Mouse (Mus musculus) adrenal gland, postnatal 0 days (tissue): ENCODE data around the gene Mamstr. TPM values are rescaled to one million over a fixed set of nuclear protein-coding genes. Genes with fewer than 3 reads are reported as not detected.

Source experiments
- polyA plus RNA-seq: library from polyadenylated mRNA; unstranded; fragments of >200 nt; fragmentation: Nextera tagmentation; extraction: Ambion mirVana; gene quantifications from 2 replicates; pipeline ENCODE4 v1.2.1, GENCODE M21; 2015

Gene Mamstr
- 5.8 and 7.0 TPM in 2 replicates for polyA plus RNA-seq

DNA sequence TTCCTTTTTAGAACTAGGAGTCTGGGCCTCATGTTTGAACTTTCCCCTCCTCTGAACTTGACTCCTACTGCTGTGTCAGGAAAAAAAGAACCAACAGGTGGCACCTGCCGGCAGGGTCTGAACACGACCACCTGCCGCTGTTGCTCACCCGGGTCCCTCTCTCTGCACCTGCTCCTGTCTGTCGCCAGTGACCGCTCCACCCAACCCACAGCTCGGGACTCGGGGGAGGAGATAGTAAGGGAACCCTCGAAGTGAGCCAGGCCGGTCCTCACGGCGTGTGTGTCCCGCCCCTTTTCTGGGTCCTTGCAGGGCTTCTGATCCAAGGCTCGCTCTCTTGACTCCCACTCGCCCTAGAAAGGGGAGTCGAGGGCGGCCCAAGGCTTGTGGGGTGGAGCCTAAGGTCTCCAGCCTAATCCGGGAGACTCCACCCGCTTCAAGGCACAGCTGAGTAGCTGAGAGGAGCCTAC, at the start of gene Mamstr:
Gene Mamstr (plus strand): TSS at position 417 of the 467 bp plus-strand sequence.

GRCm38 (mm10) chr7:45617042-45617695, 22.6 kb upstream of the Mamstr start, which contains the start of gene Fut1:
Gene Fut1, plus strand, starts transcription at chr7:45617289.

GRCm38 (mm10) chr7:45621443-45621842, 18.3 kb upstream of the Mamstr start, which contains the start of gene Izumo1:
Gene Izumo1, plus strand, starts transcription at chr7:45621811.

DNA sequence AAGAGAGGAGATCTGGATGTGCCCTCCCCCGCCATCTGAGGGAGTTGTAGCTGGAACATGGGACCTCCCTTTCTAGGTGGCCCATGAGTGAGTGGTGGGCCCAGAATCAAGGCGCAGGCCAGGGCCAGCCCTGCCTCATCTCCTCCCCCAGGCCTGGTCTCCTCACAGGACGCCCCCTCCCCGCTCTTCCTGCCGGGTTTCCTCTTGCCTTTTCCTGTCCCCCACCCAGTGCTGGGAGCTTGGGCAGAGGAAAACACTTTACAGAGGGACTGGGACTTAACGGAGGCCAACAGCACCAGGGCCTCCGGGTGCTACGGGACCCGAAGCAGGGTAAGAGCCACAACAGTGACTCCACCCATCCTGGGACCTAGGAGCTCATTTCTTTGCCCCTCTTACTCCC, 12.5 kb upstream of the Mamstr start, which contains the start of gene Rasip1:
Gene Rasip1 (plus strand): TSS at position 228 of the 400 bp plus-strand sequence.

DNA sequence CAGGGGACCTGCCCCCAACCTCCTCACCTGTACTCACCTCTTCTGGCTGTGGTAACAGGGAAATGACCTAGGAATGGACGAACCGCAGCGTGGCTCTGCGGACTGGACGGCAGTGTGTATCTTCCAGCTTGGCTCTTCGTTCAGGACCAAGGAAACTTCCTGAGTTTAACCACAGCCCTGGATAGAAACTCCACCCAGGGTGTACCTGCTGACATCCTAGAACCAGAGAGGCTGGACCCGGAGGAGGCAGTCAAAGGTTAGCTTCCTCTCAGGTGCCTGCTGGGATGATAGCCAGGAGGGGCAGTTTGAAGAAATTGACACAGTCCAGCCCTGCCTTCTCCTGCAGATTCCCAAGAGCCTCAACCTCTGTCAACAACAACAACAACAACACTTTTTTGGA, 26.4 kb downstream of the Mamstr start, which contains the start of gene Fut2:
Gene Fut2 (minus strand): TSS at position 234 of the 400 bp plus-strand sequence.

DNA sequence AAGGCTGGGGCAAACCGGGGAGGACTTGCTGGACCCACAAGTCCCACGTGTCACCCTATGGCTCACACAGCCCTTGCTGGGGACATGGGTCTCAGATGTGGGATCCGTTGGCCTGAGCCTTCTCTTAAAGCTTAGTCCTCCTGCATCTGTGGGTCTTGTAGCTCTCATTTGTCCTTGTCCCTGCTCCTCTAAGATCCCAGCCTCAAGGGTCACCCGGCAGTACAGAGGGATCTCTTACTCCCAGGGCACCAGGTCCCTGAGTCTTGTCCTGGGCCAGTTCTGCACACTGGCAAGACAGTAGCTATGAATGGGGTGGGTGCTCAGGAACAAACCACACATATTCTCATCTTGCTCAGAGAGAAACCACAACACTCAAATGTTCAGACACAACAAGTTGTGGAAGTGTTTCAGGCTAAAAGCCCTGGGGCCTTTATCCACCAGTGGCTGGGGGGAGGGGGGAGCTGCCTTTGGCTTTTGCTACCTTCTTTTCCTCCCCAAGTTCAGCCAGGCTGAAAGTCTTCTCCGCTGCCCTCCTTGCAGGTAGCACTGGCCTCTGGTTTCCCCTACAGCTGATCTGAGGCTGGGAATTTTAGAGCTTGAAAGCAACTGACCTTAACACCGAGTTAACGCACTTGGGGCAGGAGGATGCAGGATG, 43.7 kb downstream of the Mamstr start, which contains the start of gene Ntn5:
Gene Ntn5 (plus strand): TSS at position 627 of the 655 bp plus-strand sequence.

GRCm38 (mm10) chr7:45693921-45694591, 54.3 kb downstream of the Mamstr start, which contains the start of gene Sec1:
Gene Sec1, minus strand, starts transcription at chr7:45694402.

Other genes with a start within 250 kb of the Mamstr start
- 67.6 and 113 TPM in 2 replicates for gene Snrnp70, start 244.2 kb upstream of the Mamstr start, polyA plus RNA-seq
- 0.06 and 0.09 TPM in 2 replicates for gene Kcna7, start 234.3 kb upstream of the Mamstr start, polyA plus RNA-seq
- gene Ntf5, start 226.3 kb upstream of the Mamstr start, polyA plus RNA-seq, result 0.44 and 0.46 TPM in 2 replicates
- not detected in 2 replicates for gene Lhb, start 219.2 kb upstream of the Mamstr start, polyA plus RNA-seq
- 7.8 and 11.6 TPM in 2 replicates for gene Gys1, start 205.1 kb upstream of the Mamstr start, polyA plus RNA-seq
- 45.5 and 60.2 TPM in 2 replicates for gene Ruvbl2, start 201.9 kb upstream of the Mamstr start, polyA plus RNA-seq
- 4,437 and 5,089 TPM in 2 replicates for gene Ftl1, start 180.1 kb upstream of the Mamstr start, polyA plus RNA-seq
- 172 and 189 TPM in 2 replicates for gene Bax, start 173.1 kb upstream of the Mamstr start, polyA plus RNA-seq
- 0.33 and 0.91 TPM in 2 replicates for gene Tulp2, start 158.1 kb upstream of the Mamstr start, polyA plus RNA-seq
- gene Gm45808, start 153.2 kb upstream of the Mamstr start, polyA plus RNA-seq, result 0.35 and 0.77 TPM in 2 replicates
- 9.9 and 22.7 TPM in 2 replicates for gene Dhdh, start 151.2 kb upstream of the Mamstr start, polyA plus RNA-seq
- gene Nucb1, start 129.6 kb upstream of the Mamstr start, polyA plus RNA-seq, result 163 and 205 TPM in 2 replicates
- 25.5 and 32.7 TPM in 2 replicates for gene Ppp1r15a, start 113.7 kb upstream of the Mamstr start, polyA plus RNA-seq
- gene Plekha4, start 113.6 kb upstream of the Mamstr start, polyA plus RNA-seq, result 8.4 and 12.0 TPM in 2 replicates
- 1.1 and 3.2 TPM in 2 replicates for gene Hsd17b14, start 85.1 kb upstream of the Mamstr start, polyA plus RNA-seq
- gene Bcat2, start 69.8 kb upstream of the Mamstr start, polyA plus RNA-seq, result 58.9 and 92.5 TPM in 2 replicates
- 0.57 and 1.8 TPM in 2 replicates for gene Fgf21, start 24.5 kb upstream of the Mamstr start, polyA plus RNA-seq
- gene Fut1, start 22.7 kb upstream of the Mamstr start, polyA plus RNA-seq, result 0.17 TPM in 1 of 2 replicates, not detected in the other
- gene Izumo1, start 18.2 kb upstream of the Mamstr start, polyA plus RNA-seq, result 0.21 and 0.27 TPM in 2 replicates
- 7.4 and 12.5 TPM in 2 replicates for gene Rasip1, start 12.5 kb upstream of the Mamstr start, polyA plus RNA-seq
- gene Fut2, start 26.4 kb downstream of the Mamstr start, polyA plus RNA-seq, result 0.12 and 0.36 TPM in 2 replicates
- 0.25 TPM in 1 of 2 replicates, not detected in the other for gene Ntn5, start 44.0 kb downstream of the Mamstr start, polyA plus RNA-seq
- gene Sec1, start 54.4 kb downstream of the Mamstr start, polyA plus RNA-seq, result 0.14 and 0.33 TPM in 2 replicates
- 8.4 and 17.6 TPM in 2 replicates for gene Car11, start 59.9 kb downstream of the Mamstr start, polyA plus RNA-seq
- 40.4 and 69.7 TPM in 2 replicates for gene Dbp, start 65.1 kb downstream of the Mamstr start, polyA plus RNA-seq
- 795 and 838 TPM in 2 replicates for gene Rpl18, start 75.5 kb downstream of the Mamstr start, polyA plus RNA-seq
- 13.2 and 16.9 TPM in 2 replicates for gene Sphk2, start 78.0 kb downstream of the Mamstr start, polyA plus RNA-seq
- gene Fam83e, start 81.2 kb downstream of the Mamstr start, polyA plus RNA-seq, result 0.14 and 0.47 TPM in 2 replicates
- gene Spaca4, start 85.8 kb downstream of the Mamstr start, polyA plus RNA-seq, result not detected in 2 replicates
- 1.4 and 2.0 TPM in 2 replicates for gene Lmtk3, start 143.8 kb downstream of the Mamstr start, polyA plus RNA-seq
- gene Sult2b1, start 144.7 kb downstream of the Mamstr start, polyA plus RNA-seq, result 0.54 and 0.91 TPM in 2 replicates
- 89.1 and 99.9 TPM in 2 replicates for gene Cyth2, start 174.6 kb downstream of the Mamstr start, polyA plus RNA-seq
- 0.36 and 0.38 TPM in 2 replicates for gene Kcnj14, start 184.8 kb downstream of the Mamstr start, polyA plus RNA-seq
- gene Grwd1, start 191.0 kb downstream of the Mamstr start, polyA plus RNA-seq, result 17.5 and 26.8 TPM in 2 replicates
- gene Kdelr1, start 232.8 kb downstream of the Mamstr start, polyA plus RNA-seq, result 60.1 and 83.7 TPM in 2 replicates
- 0.55 and 0.84 TPM in 2 replicates for gene Grin2d, start 238.4 kb downstream of the Mamstr start, polyA plus RNA-seq